Mouse (Mus musculus): ENCODE results near the gene Ptgs1.

The Ptgs1 gene

DNA sequence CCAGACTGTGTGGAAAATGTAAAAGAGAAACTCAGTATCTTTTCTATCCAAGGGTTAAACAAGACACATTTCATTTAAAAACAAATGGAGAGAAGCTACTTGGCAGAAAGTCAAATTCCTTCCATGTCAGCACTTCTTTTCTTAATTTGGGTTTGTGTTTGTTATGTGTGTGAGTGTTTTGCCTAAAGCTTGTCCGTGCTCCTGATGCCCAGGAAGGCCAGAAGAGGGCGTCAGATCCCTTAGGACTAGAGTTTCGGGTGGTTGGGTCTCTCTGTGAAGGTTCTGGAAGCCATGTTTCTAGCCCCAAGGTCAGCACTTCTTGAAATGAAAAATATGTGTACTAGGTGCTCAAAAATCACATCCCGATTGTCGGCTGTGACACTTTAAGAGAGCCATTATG, 15.8 kb upstream of the Ptgs1 start:
- DNase-seq (ENCODE audit: low spot score in 2 of 2): no peak

- DNase-seq (ENCODE audit: low spot score in 2 of 2): no peak
These were observed 15.0 kb upstream of the Ptgs1 start for GRCm38 (mm10) chr2:36215203-36215739.

- DNase-seq (ENCODE audit: low spot score in 2 of 2): no peak
These were observed 13.7 kb upstream of the Ptgs1 start for GRCm38 (mm10) chr2:36216546-36216945.

- no peak for DNase-seq (ENCODE audit: low spot score in 2 of 2)
These were observed 13.2 kb upstream of the Ptgs1 start for GRCm38 (mm10) chr2:36216953-36217573.

DNA sequence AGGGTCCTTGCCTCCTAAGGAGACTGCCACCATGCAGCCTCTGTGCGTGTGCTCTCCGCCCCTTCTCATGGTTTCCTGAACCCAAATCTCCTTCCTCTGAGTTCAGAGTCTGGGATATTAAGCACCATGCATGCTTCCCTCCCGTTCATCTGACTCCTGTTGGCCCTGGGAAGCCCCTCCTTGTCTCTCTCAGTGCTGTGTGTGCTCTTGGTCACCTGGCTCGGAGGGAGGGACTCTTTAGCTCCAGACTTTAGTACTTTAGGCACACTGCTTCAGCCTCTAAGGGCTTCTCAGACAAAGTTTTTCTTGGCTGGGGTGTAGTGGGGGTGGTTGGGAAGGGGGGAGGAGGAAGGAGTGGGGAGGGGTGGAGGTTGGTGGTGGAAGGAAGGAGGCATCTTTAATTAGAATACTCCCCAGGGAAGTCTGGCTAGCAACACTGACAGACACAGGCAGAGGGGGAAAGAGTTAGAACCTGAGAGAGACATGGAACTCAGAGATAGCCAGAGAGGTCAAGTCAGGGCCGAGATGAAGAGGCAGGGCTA, 12.5 kb upstream of the Ptgs1 start:
- no peak for DNase-seq (ENCODE audit: low spot score in 2 of 2)

DNA sequence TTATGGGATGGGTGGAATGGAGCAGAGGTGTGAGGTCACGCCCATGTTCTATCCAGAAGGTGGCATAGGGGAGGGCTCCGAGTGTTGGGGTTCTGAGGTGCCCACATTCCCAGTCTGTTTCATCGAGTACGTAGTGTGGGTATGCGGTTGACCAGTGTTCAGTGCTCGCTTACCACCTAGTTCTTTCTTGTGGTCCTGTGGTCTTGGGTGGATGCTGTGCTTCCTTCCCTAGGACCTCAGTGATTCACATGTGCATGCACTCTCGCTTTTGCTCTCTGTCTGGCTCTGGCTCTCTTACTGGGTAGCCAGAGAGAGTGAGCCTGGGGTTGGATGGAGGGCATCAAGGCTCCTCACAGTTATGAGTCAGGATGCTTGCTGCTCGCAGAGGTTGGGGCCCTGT, 10.1 kb upstream of the Ptgs1 start:
- DNase-seq (ENCODE audit: low spot score in 2 of 2): no peak

DNA sequence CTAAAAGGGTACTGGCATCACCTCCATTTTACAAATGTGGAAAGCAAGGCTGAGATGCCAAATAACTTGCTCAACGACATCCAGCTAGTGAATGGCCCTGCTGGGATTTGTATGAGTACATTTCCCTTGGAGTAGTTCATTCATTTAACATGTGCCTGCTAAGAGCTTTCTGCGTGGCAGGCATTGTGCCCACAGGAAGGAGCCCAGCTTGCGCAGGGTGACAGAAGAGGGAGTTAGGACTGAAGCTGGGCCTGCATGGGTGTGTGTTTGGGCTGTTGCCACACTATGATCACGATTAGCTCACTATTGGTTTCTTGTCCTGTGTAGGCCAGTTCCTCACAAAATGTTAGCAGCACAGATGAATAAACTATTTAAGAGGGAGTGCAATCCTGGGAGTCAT, 9.3 kb upstream of the Ptgs1 start:
- DNase-seq (ENCODE audit: low spot score in 2 of 2): no peak

DNA sequence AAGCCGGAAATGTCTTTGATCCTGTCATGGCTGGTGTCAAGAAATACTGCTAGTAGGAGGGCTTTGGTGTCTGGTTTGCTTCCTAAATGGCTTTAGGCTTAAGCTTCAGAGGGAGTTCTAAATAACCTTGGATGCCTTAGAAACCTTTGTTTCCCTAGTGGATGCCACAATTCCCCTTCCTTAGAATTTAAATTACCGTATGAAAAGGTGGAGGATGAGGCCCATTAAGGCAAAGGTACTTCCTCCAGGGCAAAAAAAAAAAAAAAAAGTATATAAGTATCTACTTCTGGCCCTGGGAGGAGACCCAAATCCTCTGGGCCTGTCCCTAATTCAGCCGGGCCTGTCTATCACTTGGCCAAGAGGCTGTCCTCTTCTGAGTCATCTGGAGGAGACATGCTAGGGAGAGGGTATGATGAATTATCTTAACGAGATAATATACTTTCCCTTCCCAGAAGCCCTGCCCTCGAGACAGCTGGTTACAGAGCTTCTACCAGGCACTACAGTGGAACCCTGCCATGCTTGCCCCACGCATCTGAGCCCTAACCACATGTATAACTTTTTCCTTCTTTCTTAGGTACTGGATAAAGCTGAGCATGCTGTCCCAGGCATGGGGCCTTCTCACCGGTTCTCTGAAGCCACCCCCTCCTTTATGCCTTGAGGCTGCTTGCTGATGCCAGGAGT, 7.9 kb upstream of the Ptgs1 start:
- no peak for DNase-seq (ENCODE audit: low spot score in 2 of 2)

- no peak for DNase-seq (ENCODE audit: low spot score in 2 of 2)
These were observed 6.8 kb upstream of the Ptgs1 start for GRCm38 (mm10) chr2:36223436-36223835.

- DNase-seq (ENCODE audit: low spot score in 2 of 2): no peak
These were observed 6.1 kb upstream of the Ptgs1 start for GRCm38 (mm10) chr2:36224153-36224552.

DNA sequence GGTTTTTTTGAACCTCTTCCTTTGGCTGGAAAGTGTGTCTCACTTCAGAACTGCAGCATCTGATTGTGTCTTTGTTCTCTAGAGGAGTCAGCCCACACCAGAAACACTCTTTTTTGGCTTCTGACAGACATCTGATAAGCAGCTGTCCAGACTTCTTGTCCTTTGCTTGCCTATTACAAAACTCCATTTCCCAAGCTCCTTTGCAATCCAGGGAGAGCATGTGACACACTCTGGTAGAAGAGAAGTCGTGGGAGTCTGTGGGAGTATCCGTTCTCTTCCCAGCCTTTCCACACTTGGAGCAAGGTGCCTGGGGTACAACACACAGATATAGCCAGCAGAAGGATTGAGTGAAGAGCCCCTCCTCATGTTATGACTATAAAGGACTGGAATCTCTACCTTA, 5.6 kb upstream of the Ptgs1 start:
- no peak for DNase-seq (ENCODE audit: low spot score in 2 of 2)

DNA sequence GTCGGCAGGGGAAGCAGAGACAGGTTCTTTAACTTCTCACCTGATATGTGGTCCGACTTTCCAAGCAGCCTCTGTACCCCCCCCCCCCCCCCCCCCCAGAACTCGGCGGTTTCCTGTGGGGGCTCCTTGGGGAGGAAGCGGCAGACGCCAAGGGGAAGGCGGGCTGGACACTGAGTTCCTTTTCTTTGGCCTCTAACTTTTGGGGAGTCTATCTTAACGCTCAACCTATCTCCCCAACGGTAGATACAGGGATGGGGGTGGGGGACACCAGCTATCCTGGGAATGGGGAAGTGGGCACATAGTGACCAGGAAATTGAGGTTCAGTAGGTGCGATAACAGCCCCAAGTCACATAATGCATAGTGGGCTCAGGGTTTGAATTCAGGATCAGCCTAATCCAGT, 741 bp downstream of the Ptgs1 start:
- no peak for DNase-seq (ENCODE audit: low spot score in 2 of 2)

DNA sequence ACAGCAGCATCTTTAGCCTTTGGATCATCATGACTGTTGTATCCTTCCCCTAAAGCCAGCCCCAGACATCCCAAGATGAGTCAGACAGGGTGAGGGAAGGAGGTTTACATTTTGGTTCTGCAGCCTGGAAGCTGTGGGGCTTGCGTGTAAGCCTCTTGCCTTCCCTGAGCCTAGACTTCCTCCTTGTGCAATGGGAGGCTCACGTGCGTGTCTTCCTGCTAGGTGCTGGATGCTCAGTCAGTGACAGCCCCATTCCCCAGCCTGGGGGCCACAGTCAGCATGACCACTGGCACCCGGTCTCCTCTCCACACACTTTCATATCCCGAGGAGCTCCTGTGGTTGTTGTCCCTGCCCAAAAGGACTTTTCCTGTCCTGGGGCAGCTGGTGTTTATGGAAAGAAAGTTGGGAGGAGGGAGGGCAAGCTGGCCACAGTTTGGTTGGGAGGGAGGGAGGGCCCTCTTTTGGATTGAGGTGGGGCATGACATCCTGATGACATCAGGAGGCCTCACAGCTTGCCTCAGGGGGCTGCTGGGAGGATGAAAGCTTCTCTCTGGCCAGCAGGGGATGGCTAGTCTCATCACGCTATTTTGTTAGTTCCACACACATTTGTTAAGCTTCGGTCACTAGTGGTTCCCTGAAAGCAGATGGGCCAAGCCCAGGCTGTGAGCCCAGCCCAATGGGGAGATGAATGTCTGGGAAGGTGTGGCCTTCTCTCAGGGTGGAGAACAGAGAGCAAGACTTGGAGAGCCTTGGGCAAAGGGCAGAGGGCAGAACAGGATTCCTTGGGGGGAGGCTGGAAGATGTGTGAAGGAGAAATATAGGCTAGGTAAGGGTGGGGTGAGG, 4.5 kb downstream of the Ptgs1 start:
- no peak for DNase-seq (ENCODE audit: low spot score in 2 of 2)

GRCm38 (mm10) chr2:36235917-36236316, 5.7 kb downstream of the Ptgs1 start:
- no peak for DNase-seq (ENCODE audit: low spot score in 2 of 2)

GRCm38 (mm10) chr2:36236889-36237288, 6.7 kb downstream of the Ptgs1 start:
- no peak for DNase-seq (ENCODE audit: low spot score in 2 of 2)

- no peak for DNase-seq (ENCODE audit: low spot score in 2 of 2)
These were observed 7.3 kb downstream of the Ptgs1 start for GRCm38 (mm10) chr2:36237557-36237956.

DNA sequence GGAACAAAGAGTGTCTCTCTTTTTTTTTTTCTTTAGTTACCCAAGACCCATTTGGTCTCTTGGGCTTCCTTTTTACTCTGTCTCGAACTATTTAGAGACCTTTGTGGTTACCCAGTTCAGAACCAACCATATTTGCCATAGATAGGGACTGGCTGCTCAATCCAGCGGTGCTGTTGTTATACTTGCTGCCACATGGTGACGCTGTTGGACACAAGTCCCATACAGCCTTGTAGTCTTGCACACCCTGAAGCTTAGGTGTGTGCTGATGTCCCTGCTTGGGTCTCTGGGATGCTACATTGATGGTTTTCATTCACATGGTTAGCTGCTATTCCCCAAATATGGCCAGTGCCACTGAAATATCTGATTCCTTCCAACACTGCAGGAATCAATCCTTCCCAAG, 8.2 kb downstream of the Ptgs1 start:
- no peak for DNase-seq (ENCODE audit: low spot score in 2 of 2)

GRCm38 (mm10) chr2:36238951-36239350, 8.7 kb downstream of the Ptgs1 start:
- DNase-seq (ENCODE audit: low spot score in 2 of 2): no peak

DNA sequence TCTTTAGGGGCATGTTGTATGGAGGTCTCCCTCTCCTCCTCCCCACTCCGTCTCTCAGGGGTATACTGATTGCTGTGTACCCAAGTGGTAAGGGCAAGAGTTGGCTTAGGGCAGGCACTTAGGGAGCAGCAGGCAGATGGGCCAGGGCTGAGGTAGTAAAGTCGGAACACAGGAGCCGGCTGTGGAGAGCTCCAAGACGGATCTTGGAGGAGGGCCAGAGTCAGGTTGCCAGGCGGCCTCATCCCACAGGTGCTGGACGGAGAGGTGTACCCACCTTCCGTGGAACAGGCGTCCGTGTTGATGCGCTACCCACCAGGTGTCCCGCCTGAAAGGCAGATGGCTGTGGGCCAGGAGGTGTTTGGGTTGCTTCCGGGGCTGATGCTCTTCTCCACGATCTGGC, 12.3 kb downstream of the Ptgs1 start:
- no peak for DNase-seq (ENCODE audit: low spot score in 2 of 2)

DNA sequence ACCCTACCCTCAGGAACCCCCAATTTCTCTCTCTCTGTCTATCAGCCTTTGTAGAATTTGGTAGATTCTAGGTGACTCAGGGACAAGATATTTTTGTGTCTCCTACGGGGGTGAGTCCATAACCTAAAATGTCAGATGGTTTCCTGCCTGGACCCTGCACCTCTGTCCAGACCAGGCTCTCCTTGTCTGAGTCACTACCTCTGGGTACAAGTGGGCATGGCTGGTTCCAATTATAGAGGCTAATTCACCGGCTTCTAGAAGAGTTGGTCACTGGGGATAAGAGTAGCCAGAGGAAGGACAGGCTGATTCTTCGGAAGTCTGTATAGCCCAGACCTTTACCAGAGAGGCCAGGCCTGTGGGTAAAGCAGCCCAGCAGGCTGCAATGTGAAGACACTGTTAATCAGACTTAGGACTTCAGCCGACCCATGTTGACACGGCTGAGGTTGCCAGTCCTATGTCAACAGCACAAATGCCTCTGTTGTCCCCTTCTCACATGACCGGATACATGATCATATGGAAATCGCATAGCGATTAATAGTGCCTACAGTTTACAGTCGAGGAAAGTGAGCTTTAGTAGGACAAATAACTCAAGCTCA, 13.2 kb downstream of the Ptgs1 start:
- no peak for DNase-seq (ENCODE audit: low spot score in 2 of 2)

DNA sequence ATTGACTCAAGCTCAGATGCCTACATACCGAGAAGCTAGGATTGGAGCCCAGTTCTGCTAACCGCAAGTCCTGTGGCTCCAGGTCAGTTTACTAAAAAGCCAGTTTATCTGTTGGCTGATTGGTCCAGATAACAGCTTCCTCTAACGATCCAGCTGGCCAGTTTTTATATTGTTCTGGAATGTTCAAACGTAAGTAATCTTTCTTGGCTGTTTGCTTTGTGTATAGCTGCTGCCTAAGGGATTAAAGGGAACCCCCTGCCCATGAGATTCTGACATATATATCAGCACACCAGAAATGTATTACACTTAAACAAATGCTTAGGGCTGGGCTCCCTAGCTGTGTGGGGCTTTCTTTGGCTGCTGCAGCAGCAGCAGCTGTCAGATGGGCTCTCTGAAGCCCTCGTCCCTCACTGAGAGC, 13.7 kb downstream of the Ptgs1 start:
- no peak for DNase-seq (ENCODE audit: low spot score in 2 of 2)

DNA sequence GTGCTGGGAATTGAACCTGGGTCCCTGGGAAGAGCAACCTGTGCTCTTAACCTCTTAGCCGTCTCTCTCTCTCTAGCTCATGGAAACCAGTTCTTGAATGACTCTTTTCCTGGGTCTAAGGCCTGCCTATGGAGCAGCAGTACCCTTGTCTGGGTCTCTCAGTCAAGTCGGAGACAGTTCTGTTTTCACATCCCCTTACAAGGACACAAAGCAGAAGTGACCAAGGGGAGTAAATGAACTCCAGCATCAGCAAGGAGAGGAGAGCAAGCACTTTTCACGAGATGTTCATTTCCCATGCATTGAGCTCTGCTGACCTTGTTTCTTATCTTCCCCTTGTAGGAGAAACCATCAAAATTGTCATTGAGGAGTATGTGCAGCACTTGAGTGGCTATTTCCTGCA, 14.5 kb downstream of the Ptgs1 start:
- DNase-seq (ENCODE audit: low spot score in 2 of 2): no peak

Measured in thymus, postnatal 10 days (tissue).